ENCODE assay signal across 13 mouse cellular contexts in the genomic region with DNA sequence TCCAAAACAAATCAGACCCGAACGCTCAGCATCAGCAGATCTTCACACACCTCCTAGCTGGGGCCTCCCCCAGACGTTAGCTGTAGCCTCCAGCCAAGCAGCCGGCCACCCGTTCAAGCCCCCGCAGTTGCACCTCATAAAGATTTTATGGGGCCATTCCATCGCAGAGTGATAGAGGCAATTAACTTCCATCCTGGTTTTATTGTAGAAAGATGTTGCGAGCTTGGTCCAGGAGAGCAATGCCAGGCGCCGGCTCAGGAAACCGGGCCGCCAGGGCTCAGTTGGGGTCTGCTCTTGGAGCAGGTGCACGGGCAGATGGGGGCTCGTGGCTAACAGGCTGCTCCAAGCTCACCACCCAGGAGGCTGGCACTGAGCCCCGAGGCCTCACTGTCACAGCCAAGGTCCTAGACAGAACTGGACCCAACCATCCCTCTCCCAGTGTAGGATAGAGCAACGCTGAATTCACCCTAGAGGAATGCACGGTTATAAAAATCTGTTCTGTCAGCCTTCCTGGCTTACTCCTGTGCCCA. TPM values are rescaled to one million over a fixed set of nuclear protein-coding genes. Genes with fewer than 3 reads are reported as not detected.
DNase-seq lines count a peak whose midpoint lies in the region; ATAC-seq and TF ChIP-seq lines count a peak whose summit lies in the region.
"Had no signal": no experiment of that assay in that cellular context is flagged by ENCODE, and none has a peak within 500 bp of the region (broad histone marks: within the 10 kb centered on the region; RNA-seq: fewer than 3 reads in every experiment).

No protein-coding gene starts in this region.

- TF ChIP-seq POLR2A in thymus, adult 2 months (IDR thresholded peaks at IDR 0.05; ENCODE audit: control insufficient read depth, extremely low read depth, insufficient read depth, low read length, poor library complexity) = no peak

- DNase-seq in kidney, postnatal 0 days (ENCODE audit: low spot score) = peak; percentile 58
- DNase-seq in kidney, adult 18-20 months = no peak
- DNase-seq in urinary bladder, postnatal 14 days (ENCODE audit: low spot score) = peak; percentile 21
- no peak for DNase-seq in urinary bladder, postnatal 10 days (ENCODE audit: low spot score)
- DNase-seq in forelimb bud, embryonic 11.5 days (ENCODE audit: low read depth, low spot score) = peak; percentile 84
- no peak for DNase-seq in thymus, adult 2 months
- no peak for DNase-seq in layer of hippocampus, adult 9-10 months (ENCODE audit: low spot score)
- DNase-seq: kidney, adult 9 months; liver, postnatal 0 days; thymus, postnatal 25 days had no signal

- H3K9ac ChIP-seq in kidney, postnatal 0 days (ENCODE audit: low read depth, low read length) = no peak overlapping the region
- H3K9ac ChIP-seq in neural tube, embryonic 15.5 days (replicated peaks) = no peak overlapping the region
- H3K9ac ChIP-seq: liver, postnatal 0 days had no signal

- H3K36me3 ChIP-seq in kidney, postnatal 0 days (ENCODE audit: insufficient read depth, low read length) = no peaks in the 10 kb centered on the region
- H3K36me3 ChIP-seq in neural tube, embryonic 15.5 days = no peaks in the 10 kb centered on the region
- H3K36me3 ChIP-seq in thymus, adult 2 months (ENCODE audit: control insufficient read depth, insufficient read depth, low read length) = no peaks in the 10 kb centered on the region

- 9% methylated on average over 17 of the region's 17 CpGs for WGBS in kidney, postnatal 0 days
- WGBS in neural tube, embryonic 15.5 days = 6% methylated on average over 17 of the region's 17 CpGs
- WGBS in thymus, adult 2 months = 57% methylated on average over 17 of the region's 17 CpGs

- no peak for ATAC-seq in kidney, postnatal 0 days (replicated peaks; ENCODE audit: low FRiP score, low read depth)
- ATAC-seq in neural tube, embryonic 15.5 days (ENCODE audit: low FRiP score) = peak; percentile 91
- ATAC-seq: liver, postnatal 0 days had no signal

- H3K4me1 ChIP-seq in kidney, postnatal 0 days (replicated peaks; ENCODE audit: insufficient read depth, low read length) = no peaks in the 10 kb centered on the region
- H3K4me1 ChIP-seq in neural tube, embryonic 15.5 days = peaks cover 17% of the 10 kb centered on the region
- H3K4me1 ChIP-seq in thymus, adult 2 months (replicated peaks; ENCODE audit: control insufficient read depth, insufficient read depth, low read length) = no peaks in the 10 kb centered on the region

- no peak overlapping the region for H3K4me2 ChIP-seq in kidney, postnatal 0 days (ENCODE audit: low read length)
- peak overlapping the region; percentile 25 for H3K4me2 ChIP-seq in neural tube, embryonic 15.5 days
- H3K4me2 ChIP-seq: heart, embryonic 11.5 days had no signal

- TF ChIP-seq CTCF in kidney, postnatal 0 days (IDR thresholded peaks at IDR 0.05; ENCODE audit: low read depth) = no peak
- no peak for TF ChIP-seq CTCF in thymus, adult 2 months (IDR thresholded peaks at IDR 0.05; ENCODE audit: borderline replicate concordance, control insufficient read depth, extremely low read depth, insufficient read depth, low read length, poor library complexity)

- H3K4me3 ChIP-seq in kidney, postnatal 0 days (replicated peaks; ENCODE audit: low read depth, low read length) = no peak overlapping the region
- H3K4me3 ChIP-seq in neural tube, embryonic 15.5 days (replicated peaks) = no peak overlapping the region
- no peak overlapping the region for H3K4me3 ChIP-seq in thymus, adult 2 months (ENCODE audit: control insufficient read depth, insufficient read depth, low read length)
- H3K4me3 ChIP-seq: erythroblast, embryonic 14.5 days had no signal

- H3K9me3 ChIP-seq in kidney, postnatal 0 days (replicated peaks; ENCODE audit: low read length) = peaks cover 4% of the 10 kb centered on the region; the same call in 1 of the 2 replicates
- peaks cover 7% of the 10 kb centered on the region; the same call in 1 of the 2 replicates for H3K9me3 ChIP-seq in neural tube, embryonic 15.5 days (replicated peaks)

- 0 out of 2 replicates have a peak, but pooled peaks cover 2% of the 10 kb centered on the region for H3K27me3 ChIP-seq in kidney, postnatal 0 days (ENCODE audit: insufficient read depth, low read length)
- no peaks in the 10 kb centered on the region for H3K27me3 ChIP-seq in neural tube, embryonic 15.5 days (replicated peaks)
- H3K27me3 ChIP-seq in thymus, adult 2 months (ENCODE audit: control insufficient read depth, insufficient read depth, low read length) = no peaks in the 10 kb centered on the region

- H3K27ac ChIP-seq in kidney, postnatal 0 days = no peak overlapping the region
- H3K27ac ChIP-seq in neural tube, embryonic 15.5 days (replicated peaks) = peak overlapping the region; percentile 49
- no peak overlapping the region for H3K27ac ChIP-seq in thymus, adult 2 months (ENCODE audit: control insufficient read depth, insufficient read depth, low read length)

RNA-seq across cellular contexts. Expression of a gene that starts 25.9 kb away (rescaled TPM):
- polyA plus RNA-seq in kidney, postnatal 0 days (2015; fragmentation: Nextera tagmentation; extraction: Ambion mirVana) = 13.0 and 15.8 TPM in 2 replicates
- polyA plus RNA-seq in neural tube, embryonic 15.5 days (2015; fragmentation: Nextera tagmentation; extraction: Ambion mirVana) = 22.8 TPM in 2 replicates
- polyA plus RNA-seq in thymus, adult 2 months (2012; rRNA removed) = 15.9 and 18.0 TPM in 2 replicates

Comparison
In these comparisons a context has a peak if more than half of its experiments do, and no peak if none do; other contexts are left out.
1. DNase-seq: peak in kidney, postnatal 0 days (single experiment), urinary bladder, postnatal 14 days (single experiment) and forelimb bud, embryonic 11.5 days (single experiment); none in kidney, adult 18-20 months (single experiment), urinary bladder, postnatal 10 days (single experiment), thymus, adult 2 months (single experiment) and layer of hippocampus, adult 9-10 months (single experiment).